Comparison of ENCODE assay signal across 21 mouse cellular contexts in genomic region chr14:101801674-101802073, GRCm38 (mm10).
DNase-seq lines count a peak whose midpoint lies in the region; ATAC-seq and TF ChIP-seq lines count a peak whose summit lies in the region.
"Had no signal": no experiment of that assay in that cellular context is flagged by ENCODE, and none has a peak within 500 bp of the region (broad histone marks: within the 10 kb centered on the region; RNA-seq: fewer than 3 reads in every experiment).

No protein-coding gene starts in this region.

- H3K4me2 ChIP-seq in heart, embryonic 13.5 days = no peak overlapping the region
- no peak overlapping the region for H3K4me2 ChIP-seq in lung, postnatal 0 days (replicated peaks; ENCODE audit: low read depth, low read length)
- H3K4me2 ChIP-seq in stomach, postnatal 0 days (replicated peaks; ENCODE audit: low read depth) = no peak overlapping the region
- H3K4me2 ChIP-seq: embryonic facial prominence, embryonic 15.5 days; forebrain, embryonic 15.5 days; hindbrain, embryonic 15.5 days had no signal

- no peak for ATAC-seq in heart, embryonic 13.5 days (ENCODE audit: extremely low read depth, insufficient number of reproducible peaks, low FRiP score, low TSS enrichment)
- no peak; the same call in 1 of the 2 replicates for ATAC-seq in lung, postnatal 0 days
- ATAC-seq in stomach, postnatal 0 days (ENCODE audit: low FRiP score, low TSS enrichment) = no peak
- ATAC-seq: activated CD4-positive, CD25-positive, alpha-beta regulatory T cell, adult 4 months; forebrain, embryonic 15.5 days; intestine, embryonic 16.5 days; Patski had no signal

- TF ChIP-seq CTCF in lung, postnatal 0 days (IDR thresholded peaks at IDR 0.05) = no peak
- no peak for TF ChIP-seq CTCF in embryonic fibroblast, embryonic 13.5 days (IDR thresholded peaks at IDR 0.05; ENCODE audit: borderline replicate concordance, insufficient read depth, low read length)
- no peak for TF ChIP-seq CTCF in stomach, postnatal 0 days (IDR thresholded peaks at IDR 0.05; ENCODE audit: low read depth)

- no peaks in the 10 kb centered on the region for H3K36me3 ChIP-seq in heart, embryonic 13.5 days
- H3K36me3 ChIP-seq in lung, postnatal 0 days (ENCODE audit: insufficient read depth, low read length) = no peaks in the 10 kb centered on the region
- no peaks in the 10 kb centered on the region for H3K36me3 ChIP-seq in stomach, postnatal 0 days (ENCODE audit: control insufficient read depth, insufficient read depth, low read length)
- H3K36me3 ChIP-seq: embryonic facial prominence, embryonic 15.5 days; forebrain, embryonic 15.5 days; hindbrain, embryonic 15.5 days had no signal

- peak; percentile 83 for TF ChIP-seq EP300 in lung, postnatal 0 days (IDR thresholded peaks at IDR 0.05)
- TF ChIP-seq EP300 in stomach, postnatal 0 days (optimal IDR thresholded peaks at IDR 0.05) = no peak

- no peaks in the 10 kb centered on the region for H3K9me3 ChIP-seq in heart, embryonic 13.5 days
- H3K9me3 ChIP-seq in lung, postnatal 0 days (ENCODE audit: low read length) = no peaks in the 10 kb centered on the region
- H3K9me3 ChIP-seq in stomach, postnatal 0 days (ENCODE audit: control insufficient read depth, low read length) = no peaks in the 10 kb centered on the region
- H3K9me3 ChIP-seq: embryonic facial prominence, embryonic 15.5 days; forebrain, embryonic 15.5 days; hindbrain, embryonic 15.5 days had no signal

- no peak for TF ChIP-seq POLR2A in embryonic fibroblast, embryonic 13.5 days (IDR thresholded peaks at IDR 0.05; ENCODE audit: low read depth, low read length)

- no peak overlapping the region for H3K4me3 ChIP-seq in heart, embryonic 13.5 days
- H3K4me3 ChIP-seq in lung, postnatal 0 days (ENCODE audit: low read depth, low read length) = no peak overlapping the region
- H3K4me3 ChIP-seq in embryonic fibroblast, embryonic 13.5 days (ENCODE audit: insufficient read depth, low read length) = no peak overlapping the region
- H3K4me3 ChIP-seq in stomach, postnatal 0 days (ENCODE audit: low read depth, low read length) = no peak overlapping the region
- H3K4me3 ChIP-seq: embryonic facial prominence, embryonic 15.5 days; forebrain, embryonic 15.5 days; hindbrain, embryonic 15.5 days had no signal

- 34% methylated on average over 1 of the region's 1 CpGs for WGBS in heart, embryonic 13.5 days
- WGBS in lung, postnatal 0 days = 48% methylated on average over 1 of the region's 1 CpGs
- WGBS in stomach, postnatal 0 days = 61% methylated on average over 1 of the region's 1 CpGs

- H3K27ac ChIP-seq in heart, embryonic 13.5 days (replicated peaks) = peak overlapping the region; percentile 48
- no peak overlapping the region for H3K27ac ChIP-seq in lung, postnatal 0 days (ENCODE audit: low read length)
- peak overlapping the region; percentile 41; the same call in 1 of the 2 replicates for H3K27ac ChIP-seq in embryonic fibroblast, embryonic 13.5 days (ENCODE audit: insufficient read depth, low read length)
- H3K27ac ChIP-seq in stomach, postnatal 0 days (replicated peaks) = no peak overlapping the region
- H3K27ac ChIP-seq: embryonic facial prominence, embryonic 15.5 days; forebrain, embryonic 15.5 days; hindbrain, embryonic 15.5 days had no signal

- H3K4me1 ChIP-seq in heart, embryonic 13.5 days = peaks cover 45% of the 10 kb centered on the region
- H3K4me1 ChIP-seq in lung, postnatal 0 days (ENCODE audit: insufficient read depth, low read depth, low read length) = peaks cover 18% of the 10 kb centered on the region; the same call in 1 of the 2 replicates
- peaks cover 28% of the 10 kb centered on the region for H3K4me1 ChIP-seq in embryonic fibroblast, embryonic 13.5 days (ENCODE audit: control insufficient read depth, insufficient read depth, low read length)
- H3K4me1 ChIP-seq in stomach, postnatal 0 days (replicated peaks; ENCODE audit: control insufficient read depth, insufficient read depth) = no peaks in the 10 kb centered on the region; the same call in 1 of the 2 replicates
- H3K4me1 ChIP-seq: forebrain, embryonic 15.5 days had no signal

- no peaks in the 10 kb centered on the region for H3K27me3 ChIP-seq in heart, embryonic 13.5 days (replicated peaks)
- H3K27me3 ChIP-seq in lung, postnatal 0 days (replicated peaks; ENCODE audit: insufficient read depth, low read length) = no peaks in the 10 kb centered on the region
- H3K27me3 ChIP-seq in stomach, postnatal 0 days (ENCODE audit: control insufficient read depth, insufficient read depth, low read length) = no peaks in the 10 kb centered on the region
- H3K27me3 ChIP-seq: CH12.LX; embryonic facial prominence, embryonic 15.5 days; forebrain, embryonic 15.5 days; hindbrain, embryonic 15.5 days; Patski had no signal

- H3K9ac ChIP-seq in heart, embryonic 13.5 days = no peak overlapping the region; the same call in 1 of the 2 replicates
- H3K9ac ChIP-seq in lung, postnatal 0 days (replicated peaks; ENCODE audit: low read depth) = no peak overlapping the region
- no peak overlapping the region for H3K9ac ChIP-seq in stomach, postnatal 0 days (ENCODE audit: low read length)
- H3K9ac ChIP-seq: embryonic facial prominence, embryonic 15.5 days; forebrain, embryonic 15.5 days; hindbrain, embryonic 15.5 days had no signal

- peak; percentile 80 for DNase-seq in heart, adult 11 months
- DNase-seq in heart, postnatal 4 days = no peak
- no peak for DNase-seq in heart, adult 8-10 months (ENCODE audit: low spot score)
- DNase-seq in lung, postnatal 0 days (ENCODE audit: low spot score) = no peak
- DNase-seq in lung, postnatal 10 days = no peak
- DNase-seq in stomach, postnatal 0 days (ENCODE audit: low spot score) = no peak
- DNase-seq: adrenal gland, postnatal 14 days; cerebellum, adult 2 months; cerebellum, postnatal 14 days; embryo, embryonic 11 days; gastrocnemius, postnatal 36 days; kidney, adult 8-10 months had no signal

Comparison
In these comparisons a context has a peak if more than half of its experiments do, and no peak if none do; other contexts are left out.
1. H3K27ac ChIP-seq: peak in heart, embryonic 13.5 days (single experiment) and embryonic fibroblast, embryonic 13.5 days (single experiment); none in lung, postnatal 0 days (single experiment) and stomach, postnatal 0 days (single experiment).